In the genomic region with DNA sequence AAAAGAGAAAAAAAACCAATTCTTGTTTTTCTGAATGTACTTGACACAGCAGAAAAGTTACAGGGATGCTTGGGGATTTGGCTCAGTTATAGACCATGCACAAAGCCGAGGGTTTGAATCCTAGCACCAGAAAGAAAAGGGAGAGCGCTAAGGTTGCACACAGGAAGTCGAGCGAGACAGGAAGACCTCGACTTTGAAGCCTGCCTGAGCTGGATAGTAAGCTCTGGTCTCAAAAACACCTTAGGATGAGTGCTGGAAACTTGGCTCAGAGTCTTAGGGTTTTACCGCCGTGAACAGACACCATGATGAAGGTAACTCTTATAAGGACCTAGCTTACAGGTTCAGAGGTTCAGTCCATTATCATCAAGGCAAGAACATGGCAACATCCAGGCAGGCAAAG, we compare ENCODE assay signal across 29 mouse cellular contexts. TPM values are rescaled to one million over a fixed set of nuclear protein-coding genes. Genes with fewer than 3 reads are reported as not detected.
DNase-seq lines count a peak whose midpoint lies in the region; ATAC-seq lines count a peak whose summit lies in the region.
"Had no signal": no experiment of that assay in that cellular context is flagged by ENCODE, and none has a peak within 500 bp of the region (broad histone marks: within the 10 kb centered on the region; RNA-seq: fewer than 3 reads in every experiment).

No protein-coding gene starts in this region.

- H3K9me3 ChIP-seq in forebrain, embryonic 14.5 days (replicated peaks; ENCODE audit: control insufficient read depth, low read length), result no peaks in the 10 kb centered on the region
- H3K9me3 ChIP-seq: forebrain, embryonic 10.5 days; forebrain, embryonic 13.5 days; heart, embryonic 10.5 days; heart, embryonic 13.5 days; hindbrain, embryonic 12.5 days; hindbrain, embryonic 15.5 days had no signal

- peak; percentile 85 for DNase-seq in heart, adult 11 months
- no peak for DNase-seq in heart, postnatal 36 days
- peak; percentile 66 for DNase-seq in CD4-positive helper T cell, adult 2 months (ENCODE audit: low read depth, low spot score)
- DNase-seq in induced T-regulatory cell, adult 2 months (ENCODE audit: low read depth), result peak; percentile 71
- no peak for DNase-seq in forebrain, embryonic 14.5 days (ENCODE audit: low spot score)
- no peak for DNase-seq in testis, postnatal 10 days (ENCODE audit: low spot score)
- DNase-seq in urinary bladder, postnatal 4 days (ENCODE audit: low spot score in 2 of 2), result no peak
- DNase-seq: adrenal gland, postnatal 10 days; adrenal gland, postnatal 36 days; cerebellum, adult 18-20 months; cerebellum, adult 9-10 months; cerebellum, postnatal 14 days; gastrocnemius, postnatal 25 days; heart, adult 2 months; heart, postnatal 14 days; kidney, adult 18-20 months had no signal

- peak; percentile 75 for ATAC-seq in CD4-positive, CD25-positive, alpha-beta regulatory T cell, adult 4 months
- ATAC-seq in forebrain, embryonic 14.5 days, result no peak
- ATAC-seq: forebrain, embryonic 13.5 days; intestine, embryonic 16.5 days had no signal

- H3K4me3 ChIP-seq in forebrain, embryonic 14.5 days (ENCODE audit: low read depth, low read length), result no peak overlapping the region
- H3K4me3 ChIP-seq: forebrain, embryonic 10.5 days; forebrain, embryonic 13.5 days; heart, adult 2 months; heart, embryonic 10.5 days; heart, embryonic 13.5 days; hindbrain, embryonic 12.5 days; hindbrain, embryonic 15.5 days had no signal

- 88% methylated on average over 7 of the region's 7 CpGs for WGBS in forebrain, embryonic 14.5 days

- H3K4me2 ChIP-seq in forebrain, embryonic 14.5 days (ENCODE audit: low read length), result no peak overlapping the region
- H3K4me2 ChIP-seq: forebrain, embryonic 13.5 days; heart, embryonic 13.5 days; hindbrain, embryonic 12.5 days; hindbrain, embryonic 15.5 days had no signal

- H3K27me3 ChIP-seq in forebrain, embryonic 14.5 days (replicated peaks; ENCODE audit: control insufficient read depth, insufficient read depth, low read length), result no peaks in the 10 kb centered on the region
- H3K27me3 ChIP-seq: forebrain, embryonic 13.5 days; heart, embryonic 13.5 days; hindbrain, embryonic 12.5 days; hindbrain, embryonic 15.5 days had no signal

- H3K4me1 ChIP-seq in forebrain, embryonic 14.5 days (ENCODE audit: control insufficient read depth, insufficient read depth, low read length), result peaks cover 13% of the 10 kb centered on the region

- H3K36me3 ChIP-seq in forebrain, embryonic 14.5 days (ENCODE audit: control insufficient read depth, insufficient read depth, low read length), result no peaks in the 10 kb centered on the region
- H3K36me3 ChIP-seq: hindbrain, embryonic 12.5 days; hindbrain, embryonic 15.5 days had no signal

- intact Hi-C loops in heart, postnatal 36 days (cut with DNase I), result no loop called here

- no peak overlapping the region for H3K9ac ChIP-seq in forebrain, embryonic 14.5 days (ENCODE audit: low read length)
- H3K9ac ChIP-seq: forebrain, embryonic 13.5 days; heart, embryonic 13.5 days; hindbrain, embryonic 12.5 days; hindbrain, embryonic 15.5 days had no signal

- H3K27ac ChIP-seq in forebrain, embryonic 14.5 days (ENCODE audit: low read depth, low read length), result no peak overlapping the region
- H3K27ac ChIP-seq: forebrain, embryonic 10.5 days; forebrain, embryonic 13.5 days; heart, adult 2 months; heart, embryonic 10.5 days; heart, embryonic 13.5 days; hindbrain, embryonic 12.5 days; hindbrain, embryonic 15.5 days had no signal

RNA-seq across cellular contexts. Expression of a gene that starts 6.6 kb away (rescaled TPM):
- 10 to 100 TPM; 16.7 to 19.3 TPM for total RNA-seq in heart, postnatal 36 days (2021)
- 1 to 10 TPM; 4.2 to 8.1 TPM for polyA plus RNA-seq in CD4-positive, CD25-positive, alpha-beta regulatory T cell, adult 4 months (2017; shearing (Covaris generic))
- polyA plus RNA-seq in forebrain, embryonic 14.5 days (2014; fragmentation: Nextera tagmentation; extraction: Ambion mirVana), result 13.3 and 13.8 TPM in 2 replicates

RNA-seq across cellular contexts. Expression of a gene that starts 25.4 kb away (rescaled TPM):
- total RNA-seq in heart, postnatal 36 days (2021), result not detected
- polyA plus RNA-seq in CD4-positive, CD25-positive, alpha-beta regulatory T cell, adult 4 months (2017; shearing (Covaris generic)), result 1 to 10 TPM; 5.2 to 6.9 TPM
- polyA plus RNA-seq in forebrain, embryonic 14.5 days (2014; fragmentation: Nextera tagmentation; extraction: Ambion mirVana), result 0.63 and 0.83 TPM in 2 replicates
- total RNA-seq: adrenal gland, adult 18-20 months; adrenal gland, postnatal 10 days; adrenal gland, postnatal 36 days; gastrocnemius, adult 8-10 months; gastrocnemius, postnatal 25 days; heart, adult 2 months; hematopoietic stem cell, adult 5-6 weeks; MEL had no signal
- polyA plus RNA-seq: C2C12; heart, adult 2 months; heart, embryonic 10.5 days; heart, embryonic 13.5 days had no signal

RNA-seq across cellular contexts. Expression of a gene that starts 31.8 kb away (rescaled TPM):
- total RNA-seq in heart, postnatal 36 days (2021), result 10 to 100 TPM; 16.6 to 19.0 TPM
- polyA plus RNA-seq in CD4-positive, CD25-positive, alpha-beta regulatory T cell, adult 4 months (2017; shearing (Covaris generic)), result 10 to 100 TPM; 33.1 to 51.1 TPM
- polyA plus RNA-seq in forebrain, embryonic 14.5 days (2014; fragmentation: Nextera tagmentation; extraction: Ambion mirVana), result 73.8 and 94.1 TPM in 2 replicates

RNA-seq across cellular contexts. Expression of a gene that starts 46.8 kb away (rescaled TPM):
- 10 to 100 TPM in 1 of 2 experiments, 1 to 10 TPM in 1; 7.3 to 10.7 TPM for total RNA-seq in heart, postnatal 36 days (2021)
- polyA plus RNA-seq in CD4-positive, CD25-positive, alpha-beta regulatory T cell, adult 4 months (2017; shearing (Covaris generic)), result 1 to 10 TPM; 3.4 to 4.3 TPM
- 8.1 and 10.6 TPM in 2 replicates for polyA plus RNA-seq in forebrain, embryonic 14.5 days (2014; fragmentation: Nextera tagmentation; extraction: Ambion mirVana)

Comparison
In these comparisons a context has a peak if more than half of its experiments do, and no peak if none do; other contexts are left out.
1. DNase-seq: peak in heart, adult 11 months (single experiment), CD4-positive helper T cell, adult 2 months (single experiment) and induced T-regulatory cell, adult 2 months (single experiment); none in heart, postnatal 36 days (0 of 2), forebrain, embryonic 14.5 days (single experiment), testis, postnatal 10 days (single experiment) and urinary bladder, postnatal 4 days (0 of 2).